21 mouse cellular contexts compared by ENCODE assay signal in genomic region chr8:85464316-85464715, GRCm38 (mm10).
"Had no signal": no experiment of that assay in that cellular context is flagged by ENCODE, and none has a peak within 500 bp of the region (broad histone marks: within the 10 kb centered on the region; RNA-seq: fewer than 3 reads in every experiment).

No protein-coding gene starts in this region.

- H3K27ac ChIP-seq: heart, adult 2 months; heart, embryonic 13.5 days; heart, embryonic 15.5 days; hindbrain, embryonic 10.5 days; hindbrain, embryonic 12.5 days; hindbrain, embryonic 14.5 days; intestine, embryonic 15.5 days; layer of hippocampus, adult 2 months; left cerebral cortex, adult 2 months; limb, embryonic 10.5 days; limb, embryonic 12.5 days; liver, embryonic 13.5 days; liver, embryonic 15.5 days had no signal

- DNase-seq: gastrocnemius, postnatal 14 days; heart, adult 2 months; heart, postnatal 4 days; kidney, adult 18-20 months; kidney, adult 8-10 months; kidney, postnatal 10 days; kidney, postnatal 25 days; kidney, postnatal 4 days; liver; liver, embryonic 13.5 days had no signal

- H3K4me3 ChIP-seq: heart, adult 2 months; heart, embryonic 13.5 days; heart, embryonic 15.5 days; hindbrain, embryonic 10.5 days; hindbrain, embryonic 12.5 days; intestine, embryonic 15.5 days; layer of hippocampus, adult 2 months; left cerebral cortex, adult 2 months; limb, embryonic 10.5 days; limb, embryonic 12.5 days; liver, embryonic 13.5 days; liver, embryonic 15.5 days had no signal
